Mouse (Mus musculus): ENCODE measurements around the gene Ttc24. TPM values are rescaled to one million over a fixed set of nuclear protein-coding genes. Genes with fewer than 3 reads are reported as not detected.

Gene Ttc24
- not detected in 2 replicates for total RNA-seq (2017)

GRCm38 (mm10) chr3:88078204-88078603 is at the start of gene Ttc24:
TSS of gene Ttc24 (minus strand) at chr3:88078304.
- ATAC-seq (ENCODE audit: extremely low read depth, insufficient number of reproducible peaks, low FRiP score, poor library complexity, severe bottlenecking): no peak

GRCm38 (mm10) chr3:88127636-88128035 is 49.5 kb upstream of the Ttc24 start:
- ATAC-seq (ENCODE audit: extremely low read depth, insufficient number of reproducible peaks, low FRiP score, poor library complexity, severe bottlenecking): no peak

- no peak for ATAC-seq (ENCODE audit: extremely low read depth, insufficient number of reproducible peaks, low FRiP score, poor library complexity, severe bottlenecking)
Observed at GRCm38 (mm10) chr3:88126181-88126580, 48.1 kb upstream of the Ttc24 start.

- ATAC-seq (ENCODE audit: extremely low read depth, insufficient number of reproducible peaks, low FRiP score, poor library complexity, severe bottlenecking): no peak
Observed at GRCm38 (mm10) chr3:88125195-88125594, 47.1 kb upstream of the Ttc24 start.

GRCm38 (mm10) chr3:88121164-88122131 is 43.3 kb upstream of the Ttc24 start:
- ATAC-seq (ENCODE audit: extremely low read depth, insufficient number of reproducible peaks, low FRiP score, poor library complexity, severe bottlenecking): no peak

GRCm38 (mm10) chr3:88120117-88120651 is 42.1 kb upstream of the Ttc24 start:
- ATAC-seq (ENCODE audit: extremely low read depth, insufficient number of reproducible peaks, low FRiP score, poor library complexity, severe bottlenecking): no peak

GRCm38 (mm10) chr3:88114396-88114795 is 36.3 kb upstream of the Ttc24 start:
- no peak for ATAC-seq (ENCODE audit: extremely low read depth, insufficient number of reproducible peaks, low FRiP score, poor library complexity, severe bottlenecking)

- no peak for ATAC-seq (ENCODE audit: extremely low read depth, insufficient number of reproducible peaks, low FRiP score, poor library complexity, severe bottlenecking)
Observed at GRCm38 (mm10) chr3:88109126-88109525, 31.0 kb upstream of the Ttc24 start.

- ATAC-seq (ENCODE audit: extremely low read depth, insufficient number of reproducible peaks, low FRiP score, poor library complexity, severe bottlenecking): no peak
Observed at GRCm38 (mm10) chr3:88106126-88106525, 28.0 kb upstream of the Ttc24 start.

- ATAC-seq (ENCODE audit: extremely low read depth, insufficient number of reproducible peaks, low FRiP score, poor library complexity, severe bottlenecking): no peak
Observed at GRCm38 (mm10) chr3:88102611-88103010, 24.5 kb upstream of the Ttc24 start.

GRCm38 (mm10) chr3:88102196-88102595 is 24.1 kb upstream of the Ttc24 start:
- no peak for ATAC-seq (ENCODE audit: extremely low read depth, insufficient number of reproducible peaks, low FRiP score, poor library complexity, severe bottlenecking)

- no peak for ATAC-seq (ENCODE audit: extremely low read depth, insufficient number of reproducible peaks, low FRiP score, poor library complexity, severe bottlenecking)
Observed at GRCm38 (mm10) chr3:88101736-88102135, 23.6 kb upstream of the Ttc24 start.

- ATAC-seq (ENCODE audit: extremely low read depth, insufficient number of reproducible peaks, low FRiP score, poor library complexity, severe bottlenecking): no peak
Observed at GRCm38 (mm10) chr3:88100251-88100650, 22.1 kb upstream of the Ttc24 start.

- ATAC-seq (ENCODE audit: extremely low read depth, insufficient number of reproducible peaks, low FRiP score, poor library complexity, severe bottlenecking): no peak
Observed at GRCm38 (mm10) chr3:88097666-88098065, 19.6 kb upstream of the Ttc24 start.

GRCm38 (mm10) chr3:88094126-88094525 is 16.0 kb upstream of the Ttc24 start:
- ATAC-seq (ENCODE audit: extremely low read depth, insufficient number of reproducible peaks, low FRiP score, poor library complexity, severe bottlenecking): no peak

- no peak for ATAC-seq (ENCODE audit: extremely low read depth, insufficient number of reproducible peaks, low FRiP score, poor library complexity, severe bottlenecking)
Observed at GRCm38 (mm10) chr3:88090616-88091015, 12.5 kb upstream of the Ttc24 start.

GRCm38 (mm10) chr3:88090106-88090505 is 12.0 kb upstream of the Ttc24 start:
- ATAC-seq (ENCODE audit: extremely low read depth, insufficient number of reproducible peaks, low FRiP score, poor library complexity, severe bottlenecking): no peak

- ATAC-seq (ENCODE audit: extremely low read depth, insufficient number of reproducible peaks, low FRiP score, poor library complexity, severe bottlenecking): no peak
Observed at GRCm38 (mm10) chr3:88087688-88088087, 9.6 kb upstream of the Ttc24 start.

GRCm38 (mm10) chr3:88085459-88085858 is 7.4 kb upstream of the Ttc24 start:
- no peak for ATAC-seq (ENCODE audit: extremely low read depth, insufficient number of reproducible peaks, low FRiP score, poor library complexity, severe bottlenecking)

GRCm38 (mm10) chr3:88084001-88084400 is 5.9 kb upstream of the Ttc24 start:
- no peak for ATAC-seq (ENCODE audit: extremely low read depth, insufficient number of reproducible peaks, low FRiP score, poor library complexity, severe bottlenecking)
